Mouse (Mus musculus): ENCODE measurements around the gene Plekho2. TPM values are rescaled to one million over a fixed set of nuclear protein-coding genes. Genes with fewer than 3 reads are reported as not detected.

Plekho2 gene
- 1.4 and 2.2 TPM in 2 replicates for total RNA-seq (2014; rRNA removed)
- 2.9 and 5.4 TPM in 2 replicates for polyA plus RNA-seq (2012; rRNA removed)

GRCm38 (mm10) chr9:65579781-65580371 is at the start of gene Plekho2:
Plekho2 (minus strand) TSS chr9:65580040.
- Histone ChIP-seq H3K4me3 (ENCODE audit: insufficient read depth, low read depth, low read length) (peak within 1 kb of the TSS; percentile 70), H3K79me2 (ENCODE audit: control insufficient read depth, insufficient read depth, low read length) (no peaks in the 10 kb centered on the region), H3K27ac (replicated peaks; ENCODE audit: insufficient read depth, low read depth, low read length) (peak within 1 kb of the TSS; percentile 39), H3K4me1 (ENCODE audit: control insufficient read depth, insufficient read depth, low read length) (0 out of 2 replicates have a peak, but pooled peaks cover 4% of the 10 kb centered on the region), H3K27me3 (ENCODE audit: control insufficient read depth, insufficient read depth, low read length) (no peaks in the 10 kb centered on the region), H3K9ac (ENCODE audit: low read depth, low read length) (peak within 1 kb of the TSS; percentile 76), H3K36me3 (ENCODE audit: control insufficient read depth, insufficient read depth, low read length) (no peaks in the 10 kb centered on the region)
- WGBS = 2% methylated on average over 45 of the region's 45 CpGs
- no peak for TF ChIP-seq CTCF (IDR thresholded peaks at IDR 0.05; ENCODE audit: low read depth, low read length)
- peak; percentile 74 for TF ChIP-seq POLR2A (IDR thresholded peaks at IDR 0.05; ENCODE audit: extremely low read depth, insufficient read depth, low read length)
- DNase-seq (ENCODE audit: extremely low read depth, low read depth, low spot score) = peak; percentile 73

- TF ChIP-seq CTCF (IDR thresholded peaks at IDR 0.05; ENCODE audit: low read depth, low read length) (no peak), POLR2A (IDR thresholded peaks at IDR 0.05; ENCODE audit: extremely low read depth, insufficient read depth, low read length) (no peak)
- WGBS = 16% methylated on average over 33 of the region's 40 CpGs
- peak within 1 kb of the TSS; percentile 96 for H3K9ac ChIP-seq (ENCODE audit: low read depth, low read length)
- DNase-seq (ENCODE audit: extremely low read depth, low read depth, low spot score) = no peak
- H3K27ac ChIP-seq (replicated peaks; ENCODE audit: insufficient read depth, low read depth, low read length) = peak within 1 kb of the TSS; percentile 92
- peak within 1 kb of the TSS; percentile 86 for H3K4me3 ChIP-seq (ENCODE audit: insufficient read depth, low read depth, low read length)
- peaks cover 14% of the 10 kb centered on the region for H3K4me1 ChIP-seq (ENCODE audit: control insufficient read depth, insufficient read depth, low read length)
- H3K79me2 ChIP-seq (ENCODE audit: control insufficient read depth, insufficient read depth, low read length) = peaks cover 24% of the 10 kb centered on the region; the same call in 1 of the 2 replicates
- H3K36me3 ChIP-seq (ENCODE audit: control insufficient read depth, insufficient read depth, low read length) = no peaks in the 10 kb centered on the region
- H3K27me3 ChIP-seq (ENCODE audit: control insufficient read depth, insufficient read depth, low read length) = no peaks in the 10 kb centered on the region
Measured at GRCm38 (mm10) chr9:65629025-65629766, 49.4 kb upstream of the Plekho2 start, which contains the start of gene Rbpms2. Rbpms2 (plus strand) TSS chr9:65629648.

DNA sequence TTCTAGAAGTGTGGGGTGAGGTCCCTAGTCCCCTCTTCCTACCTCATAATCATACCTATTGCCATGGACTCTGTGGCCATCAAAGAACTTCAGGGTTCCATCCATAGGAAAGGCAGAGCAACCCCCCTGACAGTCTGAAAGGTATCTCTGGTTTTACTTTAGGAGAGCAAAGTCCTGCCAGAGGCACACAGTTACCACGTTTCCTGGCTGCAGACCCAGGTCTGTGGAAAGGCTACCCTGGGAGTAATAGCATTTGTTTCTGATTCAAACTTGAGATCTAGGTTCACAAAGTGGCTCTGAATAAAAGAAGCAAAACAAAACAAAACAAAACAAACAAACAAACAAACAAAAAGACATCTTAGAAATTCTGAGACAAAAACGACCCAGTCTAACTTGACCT is 44.4 kb upstream of the Plekho2 start:
- no peak overlapping the region for H3K4me3 ChIP-seq (ENCODE audit: insufficient read depth, low read depth, low read length)
- peak overlapping the region; percentile 78 for H3K27ac ChIP-seq (replicated peaks; ENCODE audit: insufficient read depth, low read depth, low read length)
- no peaks in the 10 kb centered on the region for H3K79me2 ChIP-seq (ENCODE audit: control insufficient read depth, insufficient read depth, low read length)
- no peak for TF ChIP-seq CTCF (IDR thresholded peaks at IDR 0.05; ENCODE audit: low read depth, low read length)
- no peak for TF ChIP-seq POLR2A (IDR thresholded peaks at IDR 0.05; ENCODE audit: extremely low read depth, insufficient read depth, low read length)
- peaks cover 32% of the 10 kb centered on the region for H3K4me1 ChIP-seq (ENCODE audit: control insufficient read depth, insufficient read depth, low read length)
- H3K36me3 ChIP-seq (ENCODE audit: control insufficient read depth, insufficient read depth, low read length) = no peaks in the 10 kb centered on the region
- no peaks in the 10 kb centered on the region for H3K27me3 ChIP-seq (ENCODE audit: control insufficient read depth, insufficient read depth, low read length)
- DNase-seq (ENCODE audit: extremely low read depth, low read depth, low spot score) = peak; percentile 84
- no peak overlapping the region for H3K9ac ChIP-seq (ENCODE audit: low read depth, low read length)
- WGBS = 37% methylated on average over 2 of the region's 2 CpGs

DNA sequence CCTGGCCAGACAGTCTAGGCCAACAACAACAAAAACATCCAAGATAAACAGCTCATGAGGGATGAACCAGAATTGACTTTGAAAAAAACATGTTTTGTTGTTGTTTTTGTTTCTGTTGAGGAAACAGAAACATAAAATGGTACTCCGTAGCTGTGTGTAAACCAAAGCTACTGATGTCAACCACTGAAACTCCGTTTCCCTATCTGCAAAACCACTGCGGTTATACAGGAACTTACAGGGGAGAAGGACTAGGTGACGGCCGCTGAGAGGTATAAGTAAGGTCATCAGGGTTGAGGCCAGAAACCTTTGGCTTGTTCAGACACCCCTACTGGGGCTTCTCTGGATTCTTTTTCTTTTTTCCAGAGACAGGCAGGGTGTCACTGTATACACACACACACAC is 43.0 kb upstream of the Plekho2 start:
- no peak for TF ChIP-seq CTCF (IDR thresholded peaks at IDR 0.05; ENCODE audit: low read depth, low read length)
- TF ChIP-seq POLR2A (IDR thresholded peaks at IDR 0.05; ENCODE audit: extremely low read depth, insufficient read depth, low read length) = no peak
- Histone ChIP-seq H3K9ac (ENCODE audit: low read depth, low read length) (no peak overlapping the region), H3K4me1 (ENCODE audit: control insufficient read depth, insufficient read depth, low read length) (peaks cover 36% of the 10 kb centered on the region), H3K79me2 (ENCODE audit: control insufficient read depth, insufficient read depth, low read length) (no peaks in the 10 kb centered on the region), H3K27ac (replicated peaks; ENCODE audit: insufficient read depth, low read depth, low read length) (peak overlapping the region; percentile 86), H3K27me3 (ENCODE audit: control insufficient read depth, insufficient read depth, low read length) (no peaks in the 10 kb centered on the region), H3K36me3 (ENCODE audit: control insufficient read depth, insufficient read depth, low read length) (no peaks in the 10 kb centered on the region), H3K4me3 (ENCODE audit: insufficient read depth, low read depth, low read length) (no peak overlapping the region)
- WGBS = 65% methylated on average over 5 of the region's 5 CpGs
- no peak for DNase-seq (ENCODE audit: extremely low read depth, low read depth, low spot score)

- no peak for TF ChIP-seq POLR2A (IDR thresholded peaks at IDR 0.05; ENCODE audit: extremely low read depth, insufficient read depth, low read length)
- TF ChIP-seq CTCF (IDR thresholded peaks at IDR 0.05; ENCODE audit: low read depth, low read length) = no peak
- peak overlapping the region; percentile 72 for H3K27ac ChIP-seq (replicated peaks; ENCODE audit: insufficient read depth, low read depth, low read length)
Measured at GRCm38 (mm10) chr9:65621666-65622065, 41.8 kb upstream of the Plekho2 start.

More at GRCm38 (mm10) chr9:65621666-65622065, 41.8 kb upstream of the Plekho2 start:
- DNase-seq (ENCODE audit: extremely low read depth, low read depth, low spot score) = peak; percentile 94
- H3K79me2 ChIP-seq (ENCODE audit: control insufficient read depth, insufficient read depth, low read length) = peaks cover 3% of the 10 kb centered on the region; the same call in 1 of the 2 replicates
- peak overlapping the region; percentile 3; the same call in 1 of the 2 replicates for H3K9ac ChIP-seq (ENCODE audit: low read depth, low read length)
- H3K4me1 ChIP-seq (ENCODE audit: control insufficient read depth, insufficient read depth, low read length) = peaks cover 36% of the 10 kb centered on the region
- no peaks in the 10 kb centered on the region for H3K36me3 ChIP-seq (ENCODE audit: control insufficient read depth, insufficient read depth, low read length)
- H3K27me3 ChIP-seq (ENCODE audit: control insufficient read depth, insufficient read depth, low read length) = no peaks in the 10 kb centered on the region
- no peak overlapping the region for H3K4me3 ChIP-seq (ENCODE audit: insufficient read depth, low read depth, low read length)
- WGBS = 25% methylated on average over 2 of the region's 2 CpGs

Data from liver, adult 2 months (tissue).